Mouse (Mus musculus) adrenal gland, postnatal 14 days (tissue): Measurements from ENCODE around the gene Zfp932. TPM values are rescaled to one million over a fixed set of nuclear protein-coding genes. Genes with fewer than 3 reads are reported as not detected.
"Not testable (repeated sequence)": the region's sequence is repeated elsewhere in the genome, so short reads cannot be mapped to it uniquely, and the experiment has no call there.

Experiments
- DNase-seq: peaks from one replicate; pipeline ENCODE4 v3.0.0; 2021; ENCODE audit warnings: mixed read lengths
- long read RNA-seq, 2 experiments: library from polyadenylated mRNA; stranded (forward); transcript quantifications; one replicate each; pipeline ENCODE4 v2.0.0; 2021
- total RNA-seq: library from RNA; stranded (reverse); gene quantifications from 2 replicates; pipeline ENCODE4 v1.2.3, GENCODE M21; 2021

The Zfp932 gene
- 19.1 and 19.9 TPM in 2 replicates for total RNA-seq
- long read RNA-seq, experiment 1, partial matches to known transcripts, result 1 of 12 reads
- long read RNA-seq, experiment 1, other reads (novel, unspliced or antisense), result 4 of 12 reads
- long read RNA-seq, experiment 2, partial matches to known transcripts, result 0 of 5 reads
- long read RNA-seq, experiment 2, other reads (novel, unspliced or antisense), result 1 of 5 reads

DNA sequence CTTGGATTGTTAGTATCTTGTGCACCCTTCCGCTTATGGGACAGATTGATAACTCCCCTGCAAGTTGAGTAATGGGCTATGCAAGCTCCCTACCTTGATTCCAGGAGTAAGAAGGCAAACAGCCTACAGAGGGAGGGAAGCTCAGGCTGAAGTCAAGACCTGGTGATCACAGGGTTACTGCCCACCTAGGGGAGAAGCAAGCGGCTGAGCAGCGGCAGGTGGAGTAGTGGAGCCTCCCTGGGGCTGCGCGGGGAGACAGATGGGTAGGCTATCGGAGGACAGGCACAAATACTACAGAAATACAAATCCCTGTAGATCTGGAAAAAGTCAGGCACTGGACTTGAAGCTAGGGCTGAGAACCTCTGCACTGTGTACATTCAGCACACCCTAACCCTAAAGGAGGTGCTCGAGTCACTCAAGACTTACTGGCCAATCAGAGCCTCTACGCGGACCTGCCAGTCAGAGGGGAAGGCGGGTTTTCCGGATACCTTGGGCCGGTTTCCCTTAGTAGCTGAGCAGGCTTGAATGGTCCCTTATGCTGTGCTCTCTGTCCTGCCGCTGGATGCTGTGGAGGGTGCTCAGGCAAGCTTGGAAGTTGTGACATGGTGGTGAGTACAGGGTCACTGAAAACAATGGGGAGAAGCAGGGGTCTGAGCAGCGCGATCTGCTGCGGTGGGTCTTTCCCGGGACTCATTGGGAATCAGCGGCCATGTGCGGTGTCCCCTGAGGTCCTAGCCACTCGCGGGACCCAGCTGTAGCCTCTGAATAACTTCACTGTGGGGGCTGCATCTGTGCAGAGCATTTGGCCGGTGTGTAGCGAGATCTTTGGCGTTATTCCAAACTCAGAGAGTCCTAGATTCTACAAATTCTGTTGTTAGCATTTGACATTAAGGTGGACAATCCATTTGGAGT lies at the start of gene Zfp932:
Gene Zfp932 (plus strand): TSS at position 496 of the 912 bp plus-strand sequence.
- peak; percentile 89 for DNase-seq

DNA sequence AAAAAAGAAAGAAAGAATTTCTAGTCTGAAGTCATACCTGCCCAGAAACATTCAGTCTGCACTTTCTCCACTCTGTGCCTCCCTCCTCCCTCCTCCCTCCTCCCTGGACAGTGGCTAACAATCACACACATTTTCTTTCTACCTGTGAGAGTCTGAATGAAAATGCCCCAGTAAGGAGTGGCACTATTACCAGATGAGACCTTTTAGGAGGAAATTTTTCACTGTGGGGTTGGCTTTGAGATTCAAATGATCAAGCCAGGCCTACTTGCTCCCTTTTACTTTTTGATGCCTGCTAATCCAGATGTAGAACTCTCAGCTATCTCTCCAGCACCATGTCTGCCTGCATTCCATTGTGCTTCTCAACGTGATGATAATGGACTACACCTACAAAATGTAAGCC lies 46.0 kb upstream of the Zfp932 start:
- no peak for DNase-seq

DNA sequence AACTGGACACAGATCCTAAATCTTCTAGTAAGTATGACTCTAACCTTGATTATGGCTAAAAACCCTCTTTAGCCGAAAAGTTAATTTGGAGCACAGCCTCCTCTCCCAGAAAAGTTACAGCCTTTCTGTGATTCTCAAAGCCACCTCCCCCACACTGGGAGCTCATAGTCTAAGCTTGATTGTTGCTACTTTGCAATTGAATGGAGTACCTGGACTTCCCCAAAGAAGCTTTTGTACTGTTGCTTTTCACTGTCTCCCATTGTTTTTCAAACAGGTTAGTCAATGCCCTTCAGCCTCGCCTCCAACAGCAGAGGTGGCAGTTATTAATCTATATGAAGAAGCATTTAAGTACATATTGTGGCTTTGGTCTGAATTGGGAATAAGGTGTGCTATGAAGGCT lies 15.6 kb upstream of the Zfp932 start:
- DNase-seq, result not testable (repeated sequence)

DNA sequence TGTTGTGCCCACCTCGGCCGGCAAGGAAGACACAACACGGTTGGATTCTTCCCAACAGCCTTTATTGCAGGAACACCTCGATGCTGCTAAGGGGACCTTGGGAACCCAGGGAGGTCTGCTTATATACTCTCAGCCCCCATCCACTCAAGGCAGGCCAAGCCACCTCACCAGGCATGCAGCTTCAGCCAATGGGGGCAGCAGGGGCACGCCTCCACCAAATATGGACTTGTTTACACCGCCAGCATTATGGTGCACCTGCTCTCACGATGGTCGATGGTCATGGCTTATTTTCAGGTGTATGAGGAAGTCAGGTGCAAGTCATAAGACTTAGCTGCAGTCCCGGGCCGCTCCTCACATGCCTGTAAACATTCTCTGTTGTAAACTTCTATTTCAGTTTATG lies 860 bp upstream of the Zfp932 start:
- not testable (repeated sequence) for DNase-seq

DNA sequence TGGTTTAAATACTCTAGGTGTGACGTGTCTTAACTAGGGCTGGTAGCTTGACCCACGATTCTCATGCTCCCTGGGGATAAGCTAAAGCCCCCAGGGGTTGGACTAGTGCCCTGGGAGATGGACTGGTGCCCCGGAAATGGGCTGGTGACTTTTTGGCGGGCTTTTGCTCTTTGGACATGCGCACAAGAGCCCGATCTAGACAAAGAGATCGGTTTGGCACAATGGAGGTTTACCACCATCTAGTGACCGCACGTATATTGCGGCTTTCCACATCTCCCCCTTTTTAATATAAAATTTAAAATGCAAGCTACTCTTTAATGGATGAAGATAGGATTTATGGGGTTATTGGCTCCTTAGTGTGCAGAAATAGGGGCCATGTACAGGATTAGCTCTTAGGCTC lies 19.5 kb downstream of the Zfp932 start:
- peak; percentile 9 for DNase-seq

DNA sequence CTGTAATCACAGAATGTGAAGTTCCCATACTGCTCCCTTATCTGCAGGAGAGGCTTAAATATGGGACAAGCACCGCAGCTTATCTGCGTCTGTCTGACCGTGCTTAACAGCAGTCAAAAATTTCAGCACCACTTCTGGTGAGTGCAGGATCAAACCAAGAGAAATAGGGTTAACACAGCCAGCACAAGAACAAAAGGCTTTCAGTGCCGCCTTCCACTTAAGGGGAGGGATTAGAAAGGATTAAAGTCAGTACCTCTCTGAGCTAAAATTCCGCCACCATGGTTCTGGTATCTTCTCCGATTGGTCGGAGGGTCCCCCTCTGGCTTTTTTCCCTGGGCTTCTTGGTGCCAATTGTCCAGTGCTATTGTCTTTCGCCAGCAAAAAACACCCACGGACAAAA lies 27.0 kb downstream of the Zfp932 start:
- DNase-seq, result no peak

DNA sequence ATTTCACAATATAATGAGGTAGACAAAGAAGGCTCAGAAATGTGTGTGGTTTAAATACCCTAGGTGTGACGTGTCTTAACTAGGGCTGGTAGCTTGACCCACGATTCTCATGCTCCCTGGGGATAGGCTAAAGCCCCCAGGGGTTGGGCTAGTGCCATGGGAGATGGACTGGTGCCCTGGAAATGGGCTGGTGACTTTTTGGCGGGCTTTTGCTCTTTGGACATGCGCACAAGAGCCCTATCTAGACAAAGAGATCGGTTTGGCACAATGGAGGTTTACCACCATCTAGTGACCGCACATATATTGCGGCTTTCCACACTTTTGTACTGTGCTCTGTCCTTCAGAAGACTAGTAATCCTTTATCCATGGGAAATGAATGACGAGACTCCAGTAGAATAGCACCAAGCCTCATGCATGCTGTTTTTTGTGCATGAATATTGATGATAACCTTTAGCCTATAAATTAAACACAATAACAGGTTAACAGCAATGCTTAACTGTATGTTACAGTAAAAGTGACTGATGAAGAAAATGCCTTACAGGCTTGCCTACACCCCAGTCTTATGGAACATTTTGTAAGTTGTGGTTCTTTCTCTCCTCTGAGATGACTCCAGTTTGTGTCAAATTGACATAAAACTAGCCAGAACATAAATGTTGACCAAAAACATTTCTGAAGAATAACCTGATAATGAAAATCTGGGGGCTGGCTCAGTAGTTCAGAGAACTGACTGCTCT lies 27.5 kb downstream of the Zfp932 start:
- DNase-seq, result peak; percentile 53

DNA sequence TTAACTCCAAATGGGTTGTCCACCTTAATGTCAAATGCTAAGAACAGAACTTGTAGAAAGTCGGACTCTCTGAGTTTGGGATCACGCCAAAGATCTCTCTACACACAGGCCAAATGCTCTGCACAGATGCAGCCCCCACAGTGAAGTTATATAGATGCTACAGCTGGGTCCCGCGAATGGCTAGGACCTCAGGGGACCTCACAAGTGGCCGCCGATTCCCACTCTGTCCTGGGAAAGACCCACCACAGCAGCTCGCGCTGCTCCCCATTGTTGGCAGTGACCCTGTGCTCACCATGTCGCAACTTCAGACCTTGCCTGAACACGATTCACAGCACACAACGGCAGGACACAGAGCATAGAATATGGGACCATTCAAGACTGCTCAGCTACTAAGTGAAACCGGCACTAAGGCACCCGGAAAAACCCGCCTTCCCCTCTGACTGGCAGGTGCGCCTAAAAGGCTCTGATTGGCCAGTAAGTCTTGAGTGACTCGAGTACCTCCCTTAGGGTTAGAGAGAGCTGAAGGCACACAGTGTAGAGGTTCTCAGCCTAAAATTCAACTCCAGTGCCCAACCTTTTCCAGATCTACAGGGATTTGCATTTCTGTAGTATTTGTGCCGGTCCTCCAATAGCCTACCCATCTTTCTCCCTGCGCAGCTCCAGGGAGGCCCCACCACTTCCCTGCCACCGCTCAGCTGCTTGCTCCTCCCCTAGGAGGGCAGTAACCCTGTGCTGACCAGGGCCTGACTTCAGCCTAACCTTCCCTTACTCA lies 61.5 kb downstream of the Zfp932 start:
- peak; percentile 90 for DNase-seq

Other genes starting within 250 kb of the Zfp932 start
- 6.0 and 6.2 TPM in 2 replicates for gene 4930522L14Rik, start 244.6 kb upstream of the Zfp932 start, total RNA-seq
- gene Gm15446, start 73.1 kb upstream of the Zfp932 start, total RNA-seq, result 7.3 and 10.4 TPM in 2 replicates
- gene Gm17655, start 76.0 kb downstream of the Zfp932 start, total RNA-seq, result 4.4 and 6.6 TPM in 2 replicates
- 0.11 and 0.45 TPM in 2 replicates for gene Gm35315, start 97.9 kb downstream of the Zfp932 start, total RNA-seq
- not detected in 2 replicates for gene Plcxd1, start 103.4 kb downstream of the Zfp932 start, total RNA-seq
- 57.4 and 63.7 TPM in 2 replicates for gene Gtpbp6, start 111.7 kb downstream of the Zfp932 start, total RNA-seq
- 4.7 and 7.8 TPM in 2 replicates for gene Zfp605, start 113.6 kb downstream of the Zfp932 start, total RNA-seq
- gene Chfr, start 139.3 kb downstream of the Zfp932 start, total RNA-seq, result 34.1 and 46.1 TPM in 2 replicates
- 33.0 and 36.0 TPM in 2 replicates for gene Golga3, start 180.2 kb downstream of the Zfp932 start, total RNA-seq
- gene Ankle2, start 234.5 kb downstream of the Zfp932 start, total RNA-seq, result 32.5 and 33.8 TPM in 2 replicates